Mouse (Mus musculus) liver, embryonic 14 days (tissue): ENCODE measurements around the gene Gm10352. TPM values are rescaled to one million over a fixed set of nuclear protein-coding genes. Genes with fewer than 3 reads are reported as not detected.

Experiments used
- polyA plus RNA-seq: library from polyadenylated mRNA; depleted of rRNA; stranded (reverse); fragments of >200 nt; gene quantifications from 2 replicates; pipeline ENCODE4 v1.2.3, GENCODE M21; 2012; rRNA removed

The Gm10352 gene
- 0.01 TPM in 1 of 2 replicates, not detected in the other for polyA plus RNA-seq

GRCm38 (mm10) chrY:2900689-2901088 is at the start of gene Gm10352:
Gm10352 (plus strand) TSS chrY:2900989.

GRCm38 (mm10) chrY:2932282-2932681 is 31.5 kb downstream of the Gm10352 start, which contains the start of gene Gm29289:
Gm29289 (plus strand) TSS chrY:2932582.

Other genes with a start within 250 kb of the Gm10352 start
- gene Sry, start 237.3 kb upstream of the Gm10352 start, polyA plus RNA-seq: not detected in 2 replicates
- not detected in 2 replicates for gene H2al2b, start 180.3 kb upstream of the Gm10352 start, polyA plus RNA-seq
- not detected in 2 replicates for gene Gm4064, start 104.8 kb upstream of the Gm10352 start, polyA plus RNA-seq
- not detected in 2 replicates for gene Rbmy, start 70.3 kb upstream of the Gm10352 start, polyA plus RNA-seq
- gene Gm10256, start 70.3 kb upstream of the Gm10352 start, polyA plus RNA-seq: not detected in 2 replicates
- not detected in 2 replicates for gene Gm29289, start 31.6 kb downstream of the Gm10352 start, polyA plus RNA-seq